Mouse (Mus musculus) MEL (cell line): ENCODE results near the gene Col6a4. TPM values are rescaled to one million over a fixed set of nuclear protein-coding genes. Genes with fewer than 3 reads are reported as not detected.

Source experiments
- DNase-seq: peaks from one replicate; pipeline ENCODE4 v3.0.0; 2011; ENCODE audit warnings: low read depth, low spot score
- H3K27ac ChIP-seq: 2 replicates; pipeline ENCODE4 v1.5.1; 2012; ENCODE audit warnings: low read depth, mild to moderate bottlenecking, control low read depth, low read length, moderate library complexity; ENCODE audit not compliant: control insufficient read depth
- H3K27me3 ChIP-seq, 2 experiments: fragments of 150-350 bp in 1 of 2; sonication (generic) in 1 of 2; 2 replicates each; pipeline ENCODE4 v1.6.1; 2012; ENCODE audit warnings: low read length in 2 of 2, mild to moderate bottlenecking in 2 of 2, improper control_type of control experiment in 1 of 2, moderate library complexity in 1 of 2; ENCODE audit not compliant: insufficient read depth in 2 of 2, control insufficient read depth in 1 of 2
- H3K36me3 ChIP-seq, 2 experiments: 2 replicates each; pipeline ENCODE4 v1.6.1; 2012 to 2014; ENCODE audit warnings: low read length in 2 of 2, improper control_type of control experiment in 1 of 2, inconsistent platforms in 1 of 2, mild to moderate bottlenecking in 1 of 2; ENCODE audit not compliant: insufficient read depth in 2 of 2, control insufficient read depth in 1 of 2
- H3K4me1 ChIP-seq, 2 experiments: fragments of 150-350 bp in 1 of 2; sonication (generic) in 1 of 2; 2 replicates each; pipeline ENCODE4 v1.6.1; 2012; ENCODE audit warnings: low read length in 2 of 2, improper control_type of control experiment in 1 of 2, mild to moderate bottlenecking in 1 of 2; ENCODE audit not compliant: insufficient read depth in 2 of 2, control insufficient read depth in 1 of 2
- H3K4me3 ChIP-seq, 2 experiments: fragments of 150-350 bp in 1 of 2; sonication (generic) in 1 of 2; 2 replicates each; pipeline ENCODE4 v1.5.1; 2012; ENCODE audit warnings: low read depth in 2 of 2, low read length in 2 of 2, mild to moderate bottlenecking in 2 of 2, moderate library complexity in 2 of 2, control low read depth in 1 of 2, improper control_type of control experiment in 1 of 2; ENCODE audit not compliant: control insufficient read depth in 1 of 2, insufficient read depth in 1 of 2
- H3K79me2 ChIP-seq: 2 replicates; pipeline ENCODE4 v1.6.1; 2012; ENCODE audit warnings: mild to moderate bottlenecking, low read length, moderate library complexity; ENCODE audit not compliant: control insufficient read depth, poor library complexity, insufficient read depth
- H3K9ac ChIP-seq: 2 replicates; pipeline ENCODE4 v1.6.1; 2012; ENCODE audit warnings: low read depth, mild to moderate bottlenecking, control low read depth, low read length, moderate library complexity; ENCODE audit not compliant: control insufficient read depth, poor library complexity, severe bottlenecking
- H3K9me3 ChIP-seq: fragments of 150-350 bp; sonication (generic); replicated peaks from 2 replicates; pipeline ENCODE4 v1.6.1; 2012; ENCODE audit warnings: mild to moderate bottlenecking, low read length, improper control_type of control experiment, moderate library complexity; ENCODE audit not compliant: insufficient read depth
- CHD1 ChIP-seq: IDR thresholded peaks from 2 replicates; pipeline ENCODE4 v1.6.1; 2012; ENCODE audit warnings: low read depth, mild to moderate bottlenecking, inconsistent platforms, low read length, improper control_type of control experiment
- CHD2 ChIP-seq: IDR thresholded peaks from 2 replicates; pipeline ENCODE4 v1.6.1; 2011; ENCODE audit warnings: low read length, improper control_type of control experiment
- CTCF ChIP-seq, 3 experiments: IDR thresholded peaks in 2 of 3; conservative IDR thresholded peaks in 1 of 3; 2 replicates each; pipeline ENCODE4 v1.5.1; 2011 to 2012; ENCODE audit warnings: low read length in 3 of 3, low read depth in 2 of 3, mild to moderate bottlenecking in 2 of 3, improper control_type of control experiment in 1 of 3, inconsistent platforms in 1 of 3, mixed read lengths in 1 of 3, moderate library complexity in 1 of 3; ENCODE audit not compliant: control insufficient read depth in 1 of 3, insufficient read depth in 1 of 3, poor library complexity in 1 of 3, severe bottlenecking in 1 of 3
- E2F4 ChIP-seq: IDR thresholded peaks from 2 replicates; pipeline ENCODE4 v1.6.1; 2011; ENCODE audit warnings: low read depth, low read length, improper control_type of control experiment, borderline replicate concordance
- ETS1 ChIP-seq: IDR thresholded peaks from 2 replicates; pipeline ENCODE4 v1.6.1; 2012; ENCODE audit warnings: low read depth, mild to moderate bottlenecking, inconsistent platforms, low read length, improper control_type of control experiment, moderate library complexity
- GATA1 ChIP-seq: IDR thresholded peaks from 2 replicates; pipeline ENCODE4 v1.6.1; 2011; ENCODE audit warnings: low read depth, low read length, improper control_type of control experiment
- KAT2A ChIP-seq: conservative IDR thresholded peaks from 2 replicates; pipeline ENCODE4 v1.6.1; 2012; ENCODE audit warnings: low read depth, low read length, improper control_type of control experiment, inconsistent platforms
- MEF2A ChIP-seq: IDR thresholded peaks from 2 replicates; pipeline ENCODE4 v1.6.1; 2014; ENCODE audit warnings: low read depth, mild to moderate bottlenecking, inconsistent platforms, low read length, improper control_type of control experiment; ENCODE audit not compliant: poor library complexity, insufficient replicate concordance, severe bottlenecking; ENCODE audit errors: extremely low read depth
- NRF1 ChIP-seq: IDR thresholded peaks from 2 replicates; pipeline ENCODE4 v1.6.1; 2014; ENCODE audit warnings: low read depth, mild to moderate bottlenecking, inconsistent platforms, low read length, improper control_type of control experiment, moderate library complexity; ENCODE audit not compliant: poor library complexity, insufficient read depth, severe bottlenecking
- RAD21 ChIP-seq: IDR thresholded peaks from 2 replicates; pipeline ENCODE4 v1.6.1; 2011; ENCODE audit warnings: mild to moderate bottlenecking, low read depth, low read length, improper control_type of control experiment
- RCOR1 ChIP-seq: IDR thresholded peaks from 2 replicates; pipeline ENCODE4 v1.6.1; 2012; ENCODE audit warnings: low read depth, mild to moderate bottlenecking, inconsistent platforms, low read length, improper control_type of control experiment
- SIN3A ChIP-seq: IDR thresholded peaks from 2 replicates; pipeline ENCODE4 v1.6.1; 2012; ENCODE audit warnings: low read length, improper control_type of control experiment, inconsistent platforms
- SMC3 ChIP-seq: IDR thresholded peaks from 2 replicates; pipeline ENCODE4 v1.6.1; 2011; ENCODE audit warnings: low read depth, low read length, improper control_type of control experiment
- UBTF ChIP-seq: IDR thresholded peaks from 2 replicates; pipeline ENCODE4 v1.6.1; 2012; ENCODE audit warnings: low read depth, mild to moderate bottlenecking, inconsistent platforms, low read length, improper control_type of control experiment, moderate library complexity, borderline replicate concordance; ENCODE audit not compliant: insufficient read depth
- ZC3H11A ChIP-seq: IDR thresholded peaks from 2 replicates; pipeline ENCODE4 v1.6.1; 2012; ENCODE audit warnings: low read depth, mild to moderate bottlenecking, inconsistent platforms, low read length, improper control_type of control experiment
- ZKSCAN1 ChIP-seq: IDR thresholded peaks from 2 replicates; pipeline ENCODE4 v1.6.1; 2012; ENCODE audit warnings: low read depth, mild to moderate bottlenecking, inconsistent platforms, low read length, improper control_type of control experiment, moderate library complexity
- ZMIZ1 ChIP-seq: IDR thresholded peaks from 2 replicates; pipeline ENCODE4 v1.6.1; 2012; ENCODE audit warnings: low read depth, mild to moderate bottlenecking, inconsistent platforms, low read length, improper control_type of control experiment, moderate library complexity
- polyA plus RNA-seq, 2 experiments: library from polyadenylated mRNA; stranded (reverse) in 1 of 2; unstranded in 1 of 2; fragments of >175 nt in 1 of 2; fragments of >200 nt in 1 of 2; gene quantifications; 2 replicates each; pipeline versions ENCODE4 v1.2.1 to v1.2.4; 2012; ENCODE audit warnings: low replicate concordance in 2 of 2, low read depth in 1 of 2; ENCODE audit not compliant: insufficient read length in 2 of 2, insufficient read depth in 1 of 2, missing spikeins in 1 of 2
- total RNA-seq: library from RNA; depleted of rRNA; stranded (reverse); fragments of 300-350 nt; gene quantifications from 2 replicates; pipeline ENCODE4 v1.2.3, GENCODE M21; 2012

The Col6a4 gene
- total and polyA plus RNA-seq, 3 experiments, result not detected

GRCm38 (mm10) chr9:106038865-106039264 is 57.7 kb downstream of the Col6a4 start:
- Histone ChIP-seq H3K36me3 (no peaks in the 10 kb centered on the region), H3K9me3 (no peaks in the 10 kb centered on the region), H3K4me1 (no peaks in the 10 kb centered on the region), H3K9ac (no peak overlapping the region), H3K79me2 (no peaks in the 10 kb centered on the region), H3K27ac (no peak overlapping the region), H3K4me3 (no peak overlapping the region), H3K27me3 (no peaks in the 10 kb centered on the region)
- DNase-seq, result peak; percentile 51
- TF ChIP-seq ETS1, result no peak
- TF ChIP-seq E2F4, result no peak
- no peak for TF ChIP-seq KAT2A
- no peak for TF ChIP-seq CHD1
- no peak for TF ChIP-seq NRF1
- no peak for TF ChIP-seq ZMIZ1
- 0 out of 2 replicates have a peak, but pooled peaks have one; percentile 18 for TF ChIP-seq GATA1
- peak; percentile 56 for TF ChIP-seq SMC3
- TF ChIP-seq ZC3H11A, result peak; percentile 47
- TF ChIP-seq SIN3A, result no peak
- TF ChIP-seq RAD21, result peak; percentile 72
- no peak for TF ChIP-seq CHD2
- TF ChIP-seq CTCF (IDR thresholded peaks at IDR 0.05 in 2 of 3, conservative IDR thresholded peaks at IDR 0.05 in 1 of 3; ENCODE audit: control insufficient read depth in 1 of 3, insufficient read depth in 1 of 3, low read depth in 2 of 3, low read length in 3 of 3, poor library complexity in 1 of 3, severe bottlenecking in 1 of 3), result peak; percentile 21 to 70 (median 61); a peak in 5 of 6 replicates

DNA sequence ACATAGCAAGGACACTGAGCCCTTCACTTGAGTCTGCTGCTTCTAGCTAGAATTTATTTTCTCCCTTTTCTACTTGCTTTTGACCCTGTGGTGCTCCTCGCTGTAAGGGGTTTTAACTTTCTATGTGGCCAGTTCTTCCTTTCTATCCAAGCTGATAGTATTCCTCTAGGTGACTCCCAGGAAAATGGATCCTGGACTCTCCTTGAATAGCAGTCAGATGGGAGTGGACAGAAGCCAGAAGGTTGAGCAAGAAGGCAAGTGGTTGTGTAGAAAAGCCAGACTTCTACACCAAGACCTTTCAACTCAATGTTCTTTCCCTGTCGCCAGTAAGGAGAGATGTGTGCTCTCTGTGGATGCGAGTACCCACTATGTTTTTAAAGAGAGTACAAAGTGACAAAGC is 80.9 kb downstream of the Col6a4 start:
- no peak for DNase-seq
- H3K4me3 ChIP-seq, result no peak overlapping the region
- no peak overlapping the region for H3K9ac ChIP-seq
- no peaks in the 10 kb centered on the region for H3K9me3 ChIP-seq
- H3K27me3 ChIP-seq, result no peaks in the 10 kb centered on the region; a peak in 1 of 4 replicates
- no peaks in the 10 kb centered on the region for H3K36me3 ChIP-seq
- H3K27ac ChIP-seq, result no peak overlapping the region
- no peaks in the 10 kb centered on the region for H3K4me1 ChIP-seq
- H3K79me2 ChIP-seq, result no peaks in the 10 kb centered on the region
- no peak for TF ChIP-seq ZKSCAN1
- TF ChIP-seq CHD2, result no peak

- Histone ChIP-seq H3K27ac (no peak overlapping the region), H3K4me1 (no peaks in the 10 kb centered on the region), H3K36me3 (no peaks in the 10 kb centered on the region), H3K79me2 (no peaks in the 10 kb centered on the region), H3K9ac (no peak overlapping the region), H3K27me3 (no peaks in the 10 kb centered on the region; a peak in 1 of 4 replicates), H3K9me3 (no peaks in the 10 kb centered on the region), H3K4me3 (no peak overlapping the region)
- no peak for DNase-seq
- no peak for TF ChIP-seq RCOR1
- no peak for TF ChIP-seq ZMIZ1
- no peak for TF ChIP-seq UBTF
- no peak for TF ChIP-seq MEF2A
- TF ChIP-seq ETS1, result no peak
- no peak for TF ChIP-seq E2F4
These were observed 83.4 kb downstream of the Col6a4 start for GRCm38 (mm10) chr9:106013139-106013538.
